Mouse (Mus musculus): ENCODE results near the gene Aass.

DNA sequence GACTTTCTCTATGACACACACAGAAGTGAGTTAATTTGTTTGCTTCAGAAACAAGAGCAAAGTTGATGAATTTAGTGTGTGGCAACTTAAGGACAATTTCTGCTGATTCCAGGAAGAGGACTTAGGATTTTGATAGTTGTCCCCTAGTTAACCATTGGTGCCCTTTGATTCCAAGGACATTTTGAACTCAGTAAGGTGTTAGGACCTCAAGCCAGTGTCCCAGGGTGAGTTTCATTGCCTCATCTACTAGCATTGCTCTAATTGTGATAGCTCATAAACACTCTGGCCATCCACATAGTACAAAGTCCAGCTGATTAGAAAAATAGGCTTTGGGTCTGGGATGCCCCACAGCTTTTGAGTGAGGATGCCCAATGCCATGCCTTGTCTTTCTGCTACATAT is 11.2 kb upstream of the Aass start:
- TF ChIP-seq CTCF (IDR thresholded peaks at IDR 0.05; ENCODE audit: extremely low read depth, insufficient read length, insufficient replicate concordance, low read depth, low read length): no peak
- no peak for TF ChIP-seq POLR2A (IDR thresholded peaks at IDR 0.05; ENCODE audit: low read depth, low read length)
